Mouse (Mus musculus) liver, postnatal 0 days (tissue): Measurements from ENCODE around the gene Nup133.

Experiments used
- CTCF ChIP-seq: sonication (generic); IDR thresholded peaks from 2 replicates; pipeline ENCODE4 v1.5.1; 2016; ENCODE audit warnings: antibody characterized with exemption, low read depth
- EP300 ChIP-seq: IDR thresholded peaks from 2 replicates; pipeline ENCODE4 v1.6.1; 2016; ENCODE audit warnings: antibody characterized with exemption, low read depth, mild to moderate bottlenecking

- TF ChIP-seq CTCF (no peak), EP300 (no peak)
These were observed 53.2 kb downstream of the Nup133 start for GRCm38 (mm10) chr8:123895680-123896365.
